Mouse (Mus musculus) liver, adult (tissue): Measurements from ENCODE around the gene Setd3.

Source experiments
- GATA4 ChIP-seq: IDR thresholded peaks from 2 replicates; pipeline ENCODE4 v1.6.1; 2014; ENCODE audit warnings: mild to moderate bottlenecking, low read length; ENCODE audit not compliant: insufficient replicate concordance

Gene Setd3

DNA sequence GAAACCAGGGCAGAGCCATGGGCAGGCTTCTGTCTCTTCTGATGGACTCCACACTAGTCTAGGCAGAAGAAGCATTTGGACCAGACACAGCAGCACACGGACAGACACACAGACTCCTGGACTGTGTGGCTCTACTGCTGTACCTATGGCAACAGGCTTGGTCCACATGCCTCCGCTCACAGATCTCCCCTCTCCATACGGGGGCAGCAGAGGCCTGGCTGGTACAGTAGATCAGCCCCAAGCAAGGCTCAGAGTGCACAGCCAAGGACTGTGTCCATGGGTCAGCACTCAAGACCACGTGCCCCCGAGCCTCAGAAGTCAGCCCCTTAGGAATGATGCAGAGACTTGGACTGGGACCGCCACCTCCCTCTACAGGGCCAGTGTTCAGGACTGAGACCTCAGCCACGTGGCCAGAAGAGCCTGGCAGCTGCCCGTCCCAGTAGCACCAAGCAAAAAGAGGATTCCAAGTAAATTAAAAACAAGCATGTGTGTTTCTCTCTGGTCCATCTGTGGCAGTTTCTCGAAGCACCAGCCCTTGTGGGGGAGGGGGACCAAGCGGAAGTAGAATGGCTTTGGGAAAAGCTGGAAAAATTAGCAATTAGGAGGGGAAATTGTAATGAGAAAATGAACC, 100.9 kb downstream of the Setd3 start:
- no peak for TF ChIP-seq GATA4

DNA sequence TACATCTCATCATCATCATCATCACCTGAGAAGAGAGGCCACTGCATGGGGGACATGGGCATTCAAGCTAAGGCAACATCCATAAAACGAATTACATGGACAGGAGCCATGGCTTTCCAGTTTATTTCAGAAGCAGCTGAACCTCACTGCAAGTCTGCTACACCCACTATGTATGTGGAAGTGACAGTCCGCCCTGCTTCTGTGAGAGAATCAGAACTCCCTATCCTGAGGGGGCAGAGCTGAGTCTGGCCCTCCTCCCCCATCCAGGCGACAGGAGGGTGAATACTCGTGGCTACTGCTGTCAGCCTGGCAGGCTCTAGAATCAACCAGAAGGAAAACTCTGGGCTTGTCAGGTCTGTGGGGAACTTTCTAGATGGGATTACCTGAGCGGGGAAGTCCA, 106.2 kb downstream of the Setd3 start:
- TF ChIP-seq GATA4 = no peak

DNA sequence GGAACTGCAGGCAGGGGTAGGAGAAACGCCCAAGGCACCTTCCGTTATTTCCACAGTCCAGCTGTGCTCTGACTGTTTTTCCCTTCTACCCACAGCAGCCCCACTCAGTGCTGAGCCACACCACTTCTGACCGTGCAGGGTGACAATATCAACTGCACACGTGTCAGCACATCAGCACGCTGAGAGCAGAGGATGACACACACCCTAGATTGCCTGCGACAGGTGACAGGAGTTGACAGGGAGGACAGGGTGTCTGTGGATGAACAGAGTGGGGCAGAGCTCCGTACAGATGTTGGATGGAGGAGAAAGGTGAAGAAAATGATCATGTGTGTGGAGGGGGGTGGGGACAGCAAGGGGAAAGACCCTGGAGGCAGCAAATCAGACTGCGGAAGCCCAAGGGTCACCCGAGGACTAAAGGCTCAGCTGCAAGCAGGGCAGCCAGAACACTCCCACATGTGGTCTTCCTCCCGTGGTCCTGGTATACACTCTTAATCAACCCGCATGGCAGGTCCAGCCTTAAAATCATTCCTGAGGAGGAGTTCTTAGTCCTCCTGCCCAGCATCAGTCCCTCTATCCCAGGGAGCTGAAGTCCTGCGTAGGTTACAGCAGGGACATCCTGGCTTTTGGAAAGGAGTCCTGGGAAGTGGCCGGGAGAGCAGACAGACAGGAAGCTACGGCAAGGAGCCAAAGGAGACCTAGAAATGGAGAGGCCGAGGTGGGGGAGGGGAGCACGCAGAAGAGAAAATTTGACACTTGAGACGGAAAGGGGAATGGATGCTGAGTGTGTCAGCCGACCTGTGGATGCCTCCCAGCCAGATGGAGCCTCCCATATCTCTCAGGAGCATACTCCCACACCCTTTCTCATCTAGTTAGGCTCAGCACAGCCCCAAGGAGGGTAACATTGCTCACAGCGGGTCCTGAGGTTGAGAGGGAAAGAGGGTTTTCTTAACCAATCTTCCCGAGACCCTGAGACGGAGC, 108.1 kb downstream of the Setd3 start:
- no peak for TF ChIP-seq GATA4

DNA sequence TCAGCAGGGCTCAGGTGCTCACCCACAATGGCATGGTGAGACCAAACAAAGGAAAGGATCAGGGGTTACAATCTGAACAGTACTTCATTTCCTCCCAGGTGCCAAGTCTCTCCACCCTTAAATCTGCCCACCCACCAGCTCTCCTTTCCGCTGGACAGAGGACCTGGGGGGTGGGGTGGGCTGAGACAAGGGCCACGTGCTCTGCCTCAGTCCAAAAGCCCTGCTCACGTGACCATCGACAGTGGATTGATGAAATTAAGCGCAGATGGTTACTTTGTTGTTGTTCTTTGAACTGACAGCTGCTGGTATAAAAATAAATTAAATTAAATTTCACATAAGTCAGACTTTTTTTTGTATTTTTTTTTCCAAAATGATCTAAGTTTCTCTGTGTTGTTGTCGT, 109.6 kb downstream of the Setd3 start:
- TF ChIP-seq GATA4 = no peak

DNA sequence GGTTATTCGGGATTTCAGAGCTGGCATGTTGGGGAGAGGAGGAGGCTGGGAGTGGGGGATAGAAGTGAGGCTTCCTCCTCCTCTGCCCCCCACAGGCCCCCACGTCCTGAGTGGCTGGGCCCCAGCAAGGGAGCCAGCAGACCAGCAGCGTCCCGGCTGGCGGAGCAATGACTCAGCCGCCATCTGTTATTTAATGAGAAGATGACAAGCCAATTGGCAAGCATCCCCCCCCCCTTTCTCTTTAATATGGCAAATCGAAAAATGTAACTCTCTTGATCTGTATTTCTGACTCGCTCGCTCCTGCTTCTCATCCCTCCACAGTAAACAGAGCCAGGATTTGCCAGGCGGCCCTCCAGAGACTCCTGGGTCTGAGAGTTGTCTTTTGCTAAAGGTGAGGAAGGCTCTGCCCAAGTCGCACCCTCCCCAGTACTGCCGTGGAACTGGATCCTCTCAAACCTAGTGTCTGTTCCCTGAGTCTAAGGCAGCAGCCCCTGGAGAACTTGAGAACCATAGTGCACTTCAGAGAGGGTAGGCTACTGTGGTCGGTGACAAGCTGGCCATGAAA, 111.2 kb downstream of the Setd3 start:
- TF ChIP-seq GATA4 = no peak

DNA sequence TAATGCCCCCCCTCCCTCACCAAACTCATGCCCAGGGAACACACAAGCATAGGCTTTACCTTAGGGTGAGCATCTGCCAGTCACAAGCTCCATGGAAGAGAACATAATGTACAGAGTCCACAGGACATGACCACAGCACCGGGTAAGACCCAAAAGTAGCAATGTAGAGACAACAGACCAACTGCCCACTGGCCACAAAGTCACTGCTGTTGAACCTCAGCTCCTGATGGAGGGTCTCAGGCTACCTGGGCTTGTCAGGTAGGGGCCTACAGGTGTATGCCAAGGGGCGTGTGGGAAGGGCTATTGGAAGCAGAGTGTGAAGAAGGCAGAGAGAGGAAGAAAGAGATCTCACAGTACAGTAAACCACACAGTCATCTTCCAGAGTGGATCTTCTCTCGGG, 111.9 kb downstream of the Setd3 start:
- no peak for TF ChIP-seq GATA4

DNA sequence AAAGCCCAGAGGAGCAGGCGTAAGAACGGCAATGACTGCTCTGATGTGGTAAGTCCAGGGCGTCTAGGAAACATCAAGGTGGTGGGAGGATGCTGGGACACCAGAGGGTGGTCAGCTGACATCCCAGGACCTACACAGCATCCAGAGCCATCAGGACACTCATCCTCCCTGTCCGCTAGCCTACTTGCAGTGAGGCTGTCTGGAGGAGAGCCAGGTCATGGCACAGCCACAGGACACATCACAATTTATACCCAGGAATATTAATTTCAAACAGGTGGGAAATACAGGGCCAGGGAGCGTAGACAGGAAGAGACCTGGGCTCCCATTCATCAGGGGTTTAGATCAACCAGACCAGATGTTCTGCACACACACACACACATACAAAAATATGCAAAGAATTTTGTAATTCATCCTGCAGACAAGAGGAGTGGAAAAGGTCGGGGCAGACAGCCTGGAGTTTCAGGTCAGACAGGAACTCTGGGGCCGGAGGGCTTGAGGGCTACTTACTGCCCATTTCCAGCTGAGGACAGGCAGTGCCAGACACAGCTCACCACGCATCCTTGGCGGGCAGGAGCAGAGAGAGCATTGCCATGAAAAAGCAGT, 114.6 kb downstream of the Setd3 start:
- no peak for TF ChIP-seq GATA4

DNA sequence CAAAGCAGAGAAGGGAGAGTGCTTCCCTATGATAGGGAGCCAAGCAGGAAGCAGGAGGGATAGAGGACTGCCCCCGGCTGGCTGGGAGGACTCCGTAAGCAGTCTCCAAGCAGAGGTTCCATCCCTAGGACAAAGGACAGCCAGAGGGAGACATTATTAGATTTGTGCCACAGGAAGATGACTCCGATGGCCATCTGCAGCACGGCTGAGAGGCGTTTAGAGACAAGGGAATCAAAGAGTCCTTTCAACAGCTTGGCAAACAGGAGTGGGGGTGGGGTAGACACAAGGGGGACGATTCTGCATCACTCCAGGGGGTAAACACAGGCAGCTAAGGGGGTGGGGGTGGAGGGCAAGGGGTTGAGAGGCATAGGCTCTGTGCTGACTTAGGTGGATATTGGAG, 115.1 kb downstream of the Setd3 start:
- TF ChIP-seq GATA4 = no peak

DNA sequence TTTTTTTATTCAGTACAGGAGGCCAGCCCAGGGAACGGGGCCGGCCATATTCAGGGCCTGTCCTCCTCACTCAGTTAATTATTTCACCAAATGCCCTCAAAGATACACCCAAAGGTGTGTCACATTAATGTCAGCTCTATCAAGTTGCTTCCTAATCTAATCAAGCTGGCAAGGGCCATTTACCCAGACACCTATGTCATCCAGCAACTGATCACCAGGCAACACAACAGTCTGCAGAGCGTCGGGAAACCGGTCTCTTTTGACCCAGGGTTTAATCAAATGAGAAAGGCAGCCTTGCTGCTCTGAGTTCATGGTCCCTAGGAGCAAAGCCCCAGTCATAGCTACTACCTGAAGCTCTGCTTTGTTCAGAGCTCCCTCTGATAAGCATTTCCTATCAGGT, 117.0 kb downstream of the Setd3 start:
- TF ChIP-seq GATA4 = no peak

DNA sequence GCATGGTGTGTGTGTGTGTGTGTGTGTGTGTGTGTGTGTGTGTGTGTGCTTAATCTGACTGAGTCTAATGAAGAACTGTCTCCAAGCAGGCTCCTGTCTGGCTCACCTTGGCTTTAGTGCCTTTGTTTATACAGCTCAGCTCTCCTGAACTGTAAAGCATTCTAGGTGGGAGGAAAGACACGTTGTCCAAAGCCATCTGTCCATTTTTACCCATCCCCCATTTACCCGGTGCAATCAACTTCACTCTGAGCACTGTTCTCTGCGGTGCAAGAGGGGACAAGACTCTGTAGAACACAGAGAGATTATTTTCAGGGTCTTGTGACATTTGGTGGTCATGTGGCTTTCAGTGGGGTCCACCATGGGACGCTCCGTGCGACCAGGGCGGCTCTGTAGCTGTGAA, 117.5 kb downstream of the Setd3 start:
- no peak for TF ChIP-seq GATA4
